Mouse (Mus musculus) liver, embryonic 14.5 days (tissue): ENCODE data around the gene Bcl2l1.

Experiments
- CTCF ChIP-seq: IDR thresholded peaks from 2 replicates; pipeline ENCODE4 v1.5.1; 2016; ENCODE audit warnings: antibody characterized with exemption, low read depth, control low read depth
- EP300 ChIP-seq: IDR thresholded peaks from 2 replicates; pipeline ENCODE4 v1.6.1; 2016; ENCODE audit warnings: antibody characterized with exemption, low read depth

DNA sequence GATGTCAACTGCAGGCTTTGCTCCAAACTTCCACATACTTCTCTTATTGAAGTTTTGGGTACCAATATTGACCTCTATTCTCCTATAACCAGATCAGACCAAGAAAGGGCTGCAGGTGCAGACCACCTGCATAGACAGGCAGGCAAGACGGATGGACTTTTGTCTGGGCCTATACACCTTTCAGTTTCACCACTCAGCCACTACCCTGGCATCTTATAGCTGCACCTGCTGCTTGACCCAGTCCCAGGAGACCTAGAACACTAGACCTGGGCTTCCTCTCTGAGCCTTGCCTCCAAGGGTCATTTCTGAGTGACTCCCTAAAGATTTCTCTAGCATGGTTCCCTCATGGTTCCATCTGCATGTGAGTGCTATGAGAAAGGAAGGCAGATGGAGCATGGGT is 18.3 kb downstream of the Bcl2l1 start:
- no peak for TF ChIP-seq EP300
- no peak for TF ChIP-seq CTCF
